Mouse (Mus musculus) forebrain, embryonic 11.5 days (tissue): ENCODE measurements at regions not wholly inside any gene's neighbourhood (a gene's known extent, or its start where the extent isn't known, plus 50 kb on each side); places are given as distances from the start of the nearest gene placed in this dataset.

ENCODE experiments used
- ATAC-seq: fragments of 200-750 bp; cut with Nextera tagmentation; replicated peaks from 2 replicates; pipeline ENCODE4 v1.8.0; 2017; ENCODE audit warnings: moderate TSS enrichment; ENCODE audit not compliant: low FRiP score
- DNase-seq: peaks from one replicate; pipeline ENCODE4 v3.0.0-alpha.2; 2017; ENCODE audit warnings: low spot score
- H3K27ac ChIP-seq: fragments of 300-500 bp; sonication (generic); 2 replicates; pipeline ENCODE4 v1.5.1; 2014; ENCODE audit warnings: low read depth, low read length
- H3K27me3 ChIP-seq: fragments of 300-500 bp; sonication (generic); 2 replicates; pipeline ENCODE4 v1.6.1; 2014; ENCODE audit warnings: mild to moderate bottlenecking, low read length, mixed read lengths; ENCODE audit not compliant: control insufficient read depth, insufficient read depth
- H3K36me3 ChIP-seq: fragments of 300-500 bp; sonication (generic); 2 replicates; pipeline ENCODE4 v1.6.1; 2014; ENCODE audit warnings: mild to moderate bottlenecking, low read length, moderate library complexity, mixed read lengths; ENCODE audit not compliant: control insufficient read depth, insufficient read depth
- H3K4me1 ChIP-seq: fragments of 300-500 bp; sonication (generic); replicated peaks from 2 replicates; pipeline ENCODE4 v1.6.1; 2014; ENCODE audit warnings: low read length, mixed read lengths; ENCODE audit not compliant: control insufficient read depth, insufficient read depth
- H3K4me2 ChIP-seq: fragments of 300-500 bp; sonication (generic); 2 replicates; pipeline ENCODE4 v1.6.1; 2014; ENCODE audit warnings: low read depth, mild to moderate bottlenecking, low read length, moderate library complexity, mixed read lengths; ENCODE audit not compliant: severe bottlenecking
- H3K4me3 ChIP-seq: fragments of 300-500 bp; sonication (generic); 2 replicates; pipeline ENCODE4 v1.5.1; 2014; ENCODE audit warnings: low read depth, low read length
- H3K9ac ChIP-seq: fragments of 300-500 bp; sonication (generic); 2 replicates; pipeline ENCODE4 v1.6.1; 2014; ENCODE audit warnings: low read length
- H3K9me3 ChIP-seq: fragments of 300-500 bp; sonication (generic); 2 replicates; pipeline ENCODE4 v1.6.1; 2016; ENCODE audit warnings: low read length, mixed read lengths; ENCODE audit not compliant: control insufficient read depth
- WGBS: fragments of 180-500 bp; shearing (Covaris S2); extraction: QIAGEN DNeasy Blood & Tissue Kit; methylation state at CpG from one replicate; pipeline ENCODE4 v1.1.7; 2014; 5-methylcytosine and 5-hydroxymethylcytosine counted together

DNA sequence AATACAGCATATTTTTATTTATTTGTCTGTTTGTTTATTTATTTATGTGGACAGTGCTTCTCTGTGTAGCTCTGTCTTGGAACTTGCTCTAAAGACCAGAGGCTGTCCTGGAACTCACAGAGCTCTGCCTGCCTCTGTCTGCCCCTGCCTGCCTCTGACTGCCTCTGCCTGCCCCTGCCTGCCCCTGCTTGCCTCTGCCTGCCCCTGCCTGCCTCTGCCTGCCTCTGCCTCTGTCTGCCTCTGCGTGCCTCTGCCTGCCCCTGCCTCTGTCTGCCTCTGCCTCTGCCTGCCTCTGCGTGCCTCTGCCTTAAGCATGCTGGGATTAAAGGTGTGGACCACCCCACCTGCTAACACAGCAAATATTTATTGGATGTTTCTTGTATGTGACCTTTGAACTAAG is 96.2 kb upstream of the Mdm1 start:
- Histone ChIP-seq H3K4me1 (no peaks in the 10 kb centered on the region), H3K9me3 (no peaks in the 10 kb centered on the region), H3K9ac (no peak overlapping the region), H3K4me3 (no peak overlapping the region), H3K27ac (no peak overlapping the region), H3K27me3 (no peaks in the 10 kb centered on the region), H3K4me2 (no peak overlapping the region), H3K36me3 (no peaks in the 10 kb centered on the region)
- DNase-seq, result peak; percentile 52
- WGBS, result 79% methylated on average over 2 of the region's 2 CpGs
- ATAC-seq, result peak; percentile 39; the same call in 1 of the 2 replicates

DNA sequence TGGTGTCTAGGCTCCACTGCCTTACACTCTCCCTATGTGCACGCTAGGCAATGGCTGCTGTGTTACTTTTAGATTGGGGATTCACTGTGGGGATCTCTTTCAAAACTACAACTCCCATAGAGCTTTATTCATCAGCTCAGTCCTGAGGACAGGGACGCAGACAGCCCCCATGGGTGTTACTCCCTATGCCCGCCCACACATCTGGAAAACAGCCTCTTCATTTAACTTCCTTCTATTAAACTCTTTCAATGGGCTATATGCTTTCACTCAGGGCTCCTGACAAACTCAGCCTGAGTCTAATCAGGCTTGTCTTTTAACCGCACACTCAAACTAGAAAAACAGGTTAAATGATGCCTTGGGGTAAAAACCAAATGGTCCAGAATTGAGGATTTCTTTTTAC is 95.3 kb upstream of the Mdm1 start:
- peak; percentile 36 for DNase-seq
- Histone ChIP-seq H3K9ac (no peak overlapping the region), H3K27me3 (no peaks in the 10 kb centered on the region), H3K9me3 (no peaks in the 10 kb centered on the region), H3K27ac (no peak overlapping the region), H3K4me2 (no peak overlapping the region), H3K4me1 (no peaks in the 10 kb centered on the region), H3K4me3 (no peak overlapping the region), H3K36me3 (no peaks in the 10 kb centered on the region)
- 70% methylated on average over 4 of the region's 4 CpGs for WGBS
- ATAC-seq, result no peak

DNA sequence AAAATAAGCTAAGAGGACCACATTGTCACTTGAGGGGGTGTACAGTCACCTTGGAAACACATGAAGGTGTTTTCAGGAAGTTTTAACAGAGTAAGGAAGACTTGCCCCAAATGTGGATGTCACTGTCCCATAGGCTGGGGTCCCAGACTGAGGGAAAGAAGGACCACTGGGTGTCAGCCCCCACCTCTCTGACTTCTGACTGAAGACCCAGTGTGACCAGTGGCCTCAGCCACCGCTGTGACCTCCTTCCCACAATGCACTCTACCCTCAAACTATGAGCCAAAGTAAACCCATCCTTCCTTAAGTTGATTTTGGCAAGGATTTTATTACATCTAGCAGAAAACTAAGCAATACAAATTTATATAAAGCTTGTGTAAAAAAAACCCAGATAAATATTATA is 94.8 kb upstream of the Mdm1 start:
- Histone ChIP-seq H3K9ac (no peak overlapping the region), H3K27ac (no peak overlapping the region), H3K27me3 (no peaks in the 10 kb centered on the region), H3K4me3 (no peak overlapping the region), H3K9me3 (no peaks in the 10 kb centered on the region), H3K4me1 (no peaks in the 10 kb centered on the region), H3K36me3 (no peaks in the 10 kb centered on the region), H3K4me2 (no peak overlapping the region)
- ATAC-seq (no peak), DNase-seq (peak; percentile 14)
- 100% methylated on average over 1 of the region's 1 CpGs for WGBS

DNA sequence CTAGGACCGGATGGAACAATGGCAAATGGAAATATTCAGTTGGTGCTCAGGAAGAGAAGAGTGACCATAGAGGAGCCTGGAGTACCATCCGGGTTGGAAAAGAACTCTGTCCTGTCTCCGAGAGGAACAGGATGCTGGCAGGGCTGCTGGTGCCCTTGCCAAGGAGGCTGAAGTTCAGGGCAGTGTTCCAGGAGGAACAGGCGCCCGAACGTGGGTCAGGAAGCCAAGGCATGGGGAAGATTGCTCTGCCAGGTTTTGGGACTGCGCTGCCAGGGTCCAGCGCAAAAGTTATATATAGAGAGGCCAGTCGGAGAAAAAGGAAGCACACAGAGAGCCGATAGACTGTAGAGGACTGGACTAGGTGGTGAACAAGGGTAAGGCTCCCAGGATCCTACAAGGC is 92.3 kb upstream of the Mdm1 start:
- Histone ChIP-seq H3K27ac (no peak overlapping the region), H3K36me3 (no peaks in the 10 kb centered on the region), H3K27me3 (no peaks in the 10 kb centered on the region), H3K4me1 (no peaks in the 10 kb centered on the region), H3K4me3 (no peak overlapping the region), H3K9me3 (no peaks in the 10 kb centered on the region), H3K4me2 (no peak overlapping the region), H3K9ac (no peak overlapping the region)
- no peak for ATAC-seq
- DNase-seq, result peak; percentile 35
- WGBS, result 90% methylated on average over 10 of the region's 10 CpGs

DNA sequence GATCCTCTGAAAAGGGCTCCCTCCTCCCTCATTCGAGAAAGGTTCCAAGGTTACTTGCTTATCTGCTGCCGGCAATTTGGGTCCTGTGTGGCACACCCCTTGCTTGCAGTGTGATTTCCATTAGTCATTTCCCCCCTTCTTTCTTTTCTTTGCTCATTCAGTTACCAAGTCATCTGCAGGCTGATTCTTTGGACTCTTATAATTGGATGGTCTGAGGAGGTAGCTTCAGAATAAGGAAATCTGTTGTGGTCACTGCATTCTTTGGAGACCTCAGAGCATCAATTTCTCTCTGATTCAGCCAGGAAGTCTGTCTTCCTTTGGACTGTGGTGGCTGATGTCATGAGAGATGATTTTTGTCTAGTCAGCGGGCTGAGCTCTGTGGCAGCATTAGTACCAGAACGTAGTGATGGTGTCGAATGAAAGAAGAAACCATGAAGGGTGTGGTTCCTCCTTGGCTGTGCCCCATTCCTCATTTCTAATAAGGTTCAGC is 91.4 kb upstream of the Mdm1 start:
- Histone ChIP-seq H3K4me1 (no peaks in the 10 kb centered on the region), H3K36me3 (no peaks in the 10 kb centered on the region), H3K27me3 (no peaks in the 10 kb centered on the region), H3K9me3 (no peaks in the 10 kb centered on the region), H3K27ac (no peak overlapping the region), H3K4me2 (no peak overlapping the region), H3K9ac (no peak overlapping the region), H3K4me3 (no peak overlapping the region)
- 92% methylated on average over 5 of the region's 5 CpGs for WGBS
- DNase-seq (peak; percentile 16), ATAC-seq (no peak)

DNA sequence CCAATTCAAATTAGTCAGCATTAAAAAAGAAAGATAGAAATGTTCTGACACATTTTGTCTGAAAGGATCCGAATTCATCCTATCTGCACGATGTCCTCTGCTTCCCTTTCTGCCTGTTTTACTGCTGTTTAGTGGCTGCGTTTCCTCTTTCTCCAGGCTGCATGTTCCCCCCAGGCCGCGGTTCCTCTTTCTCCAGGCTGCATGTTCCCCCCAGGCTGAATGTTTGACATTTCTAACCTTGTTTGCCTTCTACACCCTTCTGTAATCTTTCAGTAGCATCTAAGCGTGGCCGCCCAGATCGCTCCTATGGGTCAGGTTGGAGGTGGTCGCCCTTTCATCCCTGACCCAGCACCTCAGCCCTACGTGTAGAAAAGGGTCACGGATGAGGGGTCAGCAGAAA is 89.6 kb upstream of the Mdm1 start:
- Histone ChIP-seq H3K27ac (no peak overlapping the region), H3K9ac (no peak overlapping the region), H3K27me3 (no peaks in the 10 kb centered on the region), H3K9me3 (no peaks in the 10 kb centered on the region), H3K4me2 (no peak overlapping the region), H3K36me3 (no peaks in the 10 kb centered on the region), H3K4me3 (no peak overlapping the region), H3K4me1 (no peaks in the 10 kb centered on the region)
- ATAC-seq, result no peak
- WGBS, result 86% methylated on average over 11 of the region's 11 CpGs
- DNase-seq, result peak; percentile 35

DNA sequence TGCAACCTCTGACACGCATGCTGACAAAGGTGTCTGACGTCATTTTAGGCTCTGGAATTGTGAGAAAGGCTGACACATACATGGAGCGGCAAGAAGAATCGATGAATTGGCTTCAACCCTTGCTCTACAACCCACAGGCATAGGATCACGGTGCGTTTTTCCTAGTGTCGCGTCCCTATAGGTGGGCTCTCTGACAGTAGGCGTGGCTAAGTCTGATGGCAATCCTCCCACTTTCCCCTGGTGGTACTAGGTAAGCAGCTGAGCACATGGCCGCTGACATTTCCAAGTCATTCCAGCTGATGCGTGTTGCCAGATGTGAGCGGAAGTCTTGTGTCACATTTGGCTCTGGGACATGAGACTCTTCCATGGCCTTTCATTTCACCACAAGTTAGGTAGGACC is 89.1 kb upstream of the Mdm1 start:
- Histone ChIP-seq H3K4me1 (no peaks in the 10 kb centered on the region), H3K4me2 (no peak overlapping the region), H3K4me3 (no peak overlapping the region), H3K9ac (no peak overlapping the region), H3K9me3 (no peaks in the 10 kb centered on the region), H3K36me3 (no peaks in the 10 kb centered on the region), H3K27ac (no peak overlapping the region), H3K27me3 (no peaks in the 10 kb centered on the region)
- 88% methylated on average over 12 of the region's 12 CpGs for WGBS
- DNase-seq, result peak; percentile 24
- no peak for ATAC-seq

DNA sequence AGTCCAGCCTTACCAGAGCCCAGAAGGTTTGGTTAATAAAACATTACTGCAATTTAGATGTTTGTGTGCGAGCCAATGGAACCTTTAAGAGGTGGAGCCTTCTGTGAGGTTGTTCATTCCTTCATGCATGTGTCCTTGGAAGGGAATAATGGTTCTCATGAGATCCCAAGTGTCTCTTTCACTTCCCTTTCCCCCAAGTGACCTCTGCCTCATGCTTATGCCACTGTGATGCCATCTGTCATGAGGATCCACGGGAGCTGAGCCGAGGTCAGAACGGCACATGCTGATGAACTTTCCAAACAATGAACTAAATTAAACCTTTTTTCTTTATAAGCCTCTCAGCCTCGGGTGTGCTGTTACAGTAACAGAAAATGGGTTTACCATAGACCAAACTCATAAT is 88.6 kb upstream of the Mdm1 start:
- DNase-seq (peak; percentile 6), ATAC-seq (no peak)
- Histone ChIP-seq H3K4me1 (no peaks in the 10 kb centered on the region), H3K27ac (no peak overlapping the region), H3K9ac (no peak overlapping the region), H3K27me3 (no peaks in the 10 kb centered on the region), H3K9me3 (no peaks in the 10 kb centered on the region), H3K4me2 (no peak overlapping the region), H3K36me3 (no peaks in the 10 kb centered on the region), H3K4me3 (no peak overlapping the region)
- 89% methylated on average over 5 of the region's 5 CpGs for WGBS

DNA sequence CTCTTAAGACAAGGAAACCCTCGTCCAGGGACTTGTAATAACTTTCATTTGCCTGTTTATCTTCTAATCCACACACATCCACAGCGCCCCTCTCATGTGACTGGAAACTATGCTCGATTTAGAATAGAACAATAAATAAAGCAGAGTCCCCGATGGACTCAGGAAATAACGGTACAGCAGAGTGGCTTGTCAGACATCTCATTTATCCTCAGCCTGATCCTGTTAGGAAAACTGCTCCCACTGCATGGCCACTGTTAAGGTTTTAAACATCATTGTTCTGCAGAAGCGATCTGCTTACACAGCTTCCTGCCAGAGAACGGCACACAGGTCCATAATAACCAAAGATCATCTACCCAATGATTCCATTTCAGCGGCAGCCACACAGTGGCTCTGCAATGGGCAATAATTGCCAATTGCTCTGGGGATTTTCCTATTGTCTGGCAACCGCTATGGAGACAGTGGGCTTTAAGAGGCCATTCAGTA is 84.8 kb upstream of the Mdm1 start:
- DNase-seq (peak; percentile 41), ATAC-seq (no peak)
- Histone ChIP-seq H3K36me3 (no peaks in the 10 kb centered on the region), H3K27ac (no peak overlapping the region), H3K27me3 (no peaks in the 10 kb centered on the region), H3K9ac (no peak overlapping the region), H3K4me3 (no peak overlapping the region), H3K9me3 (no peaks in the 10 kb centered on the region), H3K4me1 (no peaks in the 10 kb centered on the region), H3K4me2 (no peak overlapping the region)
- 32% methylated on average over 9 of the region's 9 CpGs for WGBS
